Mouse (Mus musculus) embryonic facial prominence, embryonic 11.5 days (tissue): ENCODE measurements at regions not wholly inside any gene's neighbourhood (a gene's known extent, or its start where the extent isn't known, plus 50 kb on each side); places are given as distances from the start of the nearest gene placed in this dataset.
A peak's percentile ranks its signal among the peaks of the same experiment; 100 is the strongest.
"Not testable (repeated sequence)": the region's sequence is repeated elsewhere in the genome, so short reads cannot be mapped to it uniquely, and the experiment has no call there.

Experiments
- ATAC-seq: fragments of 200-750 bp; cut with Nextera tagmentation; replicated peaks from 2 replicates; pipeline ENCODE4 v1.8.0; 2017; ENCODE audit warnings: low read depth; ENCODE audit not compliant: insufficient number of reproducible peaks, low FRiP score, low TSS enrichment
- DNase-seq: peaks from one replicate; pipeline ENCODE4 v3.0.0-alpha.2; 2015; ENCODE audit warnings: low spot score
- H3K27ac ChIP-seq: fragments of 300-500 bp; sonication (generic); replicated peaks from 2 replicates; pipeline ENCODE4 v1.5.1; 2014; ENCODE audit warnings: mild to moderate bottlenecking, low read depth, low read length, control low read depth
- H3K27me3 ChIP-seq: fragments of 300-500 bp; sonication (generic); 2 replicates; pipeline ENCODE4 v1.6.1; 2014; ENCODE audit warnings: mild to moderate bottlenecking, low read length, moderate library complexity, mixed read lengths; ENCODE audit not compliant: control insufficient read depth, insufficient read depth
- H3K36me3 ChIP-seq: fragments of 300-500 bp; sonication (generic); replicated peaks from 2 replicates; pipeline ENCODE4 v1.6.1; 2014; ENCODE audit warnings: low read depth, mild to moderate bottlenecking, low read length, moderate library complexity, mixed read lengths; ENCODE audit not compliant: control insufficient read depth, insufficient read depth
- H3K4me1 ChIP-seq: fragments of 300-500 bp; sonication (generic); 2 replicates; pipeline ENCODE4 v1.6.1; 2014; ENCODE audit warnings: low read length, mixed read lengths; ENCODE audit not compliant: control insufficient read depth, insufficient read depth
- H3K4me2 ChIP-seq: fragments of 300-500 bp; sonication (generic); 2 replicates; pipeline ENCODE4 v1.6.1; 2014; ENCODE audit warnings: low read depth, mild to moderate bottlenecking, control low read depth, low read length, moderate library complexity
- H3K4me3 ChIP-seq: fragments of 300-500 bp; sonication (generic); 2 replicates; pipeline ENCODE4 v1.5.1; 2014; ENCODE audit warnings: low read depth, low read length, control low read depth
- H3K9ac ChIP-seq: fragments of 300-500 bp; sonication (generic); replicated peaks from 2 replicates; pipeline ENCODE4 v1.6.1; 2014; ENCODE audit warnings: mild to moderate bottlenecking, control low read depth, low read length
- H3K9me3 ChIP-seq: fragments of 300-500 bp; sonication (generic); replicated peaks from 2 replicates; pipeline ENCODE4 v1.6.1; 2016; ENCODE audit warnings: mild to moderate bottlenecking, low read length, inconsistent platforms, mixed read lengths; ENCODE audit not compliant: control insufficient read depth
- WGBS: fragments of 180-500 bp; shearing (Covaris S2); extraction: QIAGEN DNeasy Blood & Tissue Kit; methylation state at CpG from one replicate; pipeline ENCODE4 v1.1.7; 2014; 5-methylcytosine and 5-hydroxymethylcytosine counted together

- no peak overlapping the region for H3K4me2 ChIP-seq
- no peak overlapping the region for H3K9ac ChIP-seq
- WGBS = 83% methylated on average over 2 of the region's 2 CpGs
- H3K27me3 ChIP-seq = no peaks in the 10 kb centered on the region
- no peaks in the 10 kb centered on the region for H3K36me3 ChIP-seq
- H3K9me3 ChIP-seq = no peaks in the 10 kb centered on the region
- no peak overlapping the region for H3K27ac ChIP-seq
- DNase-seq = no peak
- ATAC-seq = no peak
- H3K4me1 ChIP-seq = no peaks in the 10 kb centered on the region
- H3K4me3 ChIP-seq = no peak overlapping the region
Observed at GRCm38 (mm10) chr15:32749971-32750370, 505.4 kb downstream of the Sema5a start.

DNA sequence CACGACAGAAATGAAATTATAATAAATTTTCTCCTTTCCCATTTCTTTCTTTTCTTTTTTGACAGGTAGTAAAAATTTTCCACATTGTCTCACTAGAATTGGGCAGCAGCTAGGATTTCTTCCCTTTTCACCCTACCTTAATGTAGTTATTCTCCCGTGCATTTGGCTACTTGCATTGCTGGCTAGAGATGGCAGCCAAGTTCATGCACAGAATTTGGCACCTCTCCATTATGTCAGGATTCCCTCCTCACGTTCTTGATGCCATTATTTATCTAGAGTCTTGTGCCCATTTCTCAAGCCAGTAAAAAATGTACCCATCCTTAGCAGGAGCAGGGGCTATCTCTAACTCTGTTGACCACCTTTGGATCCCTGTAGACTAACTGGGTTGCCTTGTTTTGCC, 507.4 kb downstream of the Sema5a start:
- Histone ChIP-seq H3K36me3 (no peaks in the 10 kb centered on the region), H3K9me3 (no peaks in the 10 kb centered on the region), H3K27ac (no peak overlapping the region), H3K4me2 (no peak overlapping the region), H3K4me3 (no peak overlapping the region), H3K27me3 (no peaks in the 10 kb centered on the region), H3K4me1 (no peaks in the 10 kb centered on the region), H3K9ac (no peak overlapping the region)
- WGBS = 72% methylated on average over 3 of the region's 3 CpGs
- no peak for ATAC-seq
- DNase-seq = no peak

GRCm38 (mm10) chr15:32760141-32760540, 515.5 kb downstream of the Sema5a start:
- Histone ChIP-seq H3K27ac (no peak overlapping the region), H3K9ac (no peak overlapping the region), H3K4me1 (no peaks in the 10 kb centered on the region), H3K36me3 (no peaks in the 10 kb centered on the region), H3K4me2 (no peak overlapping the region), H3K4me3 (no peak overlapping the region), H3K27me3 (no peaks in the 10 kb centered on the region), H3K9me3 (no peaks in the 10 kb centered on the region)
- 82% methylated on average over 3 of the region's 3 CpGs for WGBS
- DNase-seq (no peak), ATAC-seq (no peak)

DNA sequence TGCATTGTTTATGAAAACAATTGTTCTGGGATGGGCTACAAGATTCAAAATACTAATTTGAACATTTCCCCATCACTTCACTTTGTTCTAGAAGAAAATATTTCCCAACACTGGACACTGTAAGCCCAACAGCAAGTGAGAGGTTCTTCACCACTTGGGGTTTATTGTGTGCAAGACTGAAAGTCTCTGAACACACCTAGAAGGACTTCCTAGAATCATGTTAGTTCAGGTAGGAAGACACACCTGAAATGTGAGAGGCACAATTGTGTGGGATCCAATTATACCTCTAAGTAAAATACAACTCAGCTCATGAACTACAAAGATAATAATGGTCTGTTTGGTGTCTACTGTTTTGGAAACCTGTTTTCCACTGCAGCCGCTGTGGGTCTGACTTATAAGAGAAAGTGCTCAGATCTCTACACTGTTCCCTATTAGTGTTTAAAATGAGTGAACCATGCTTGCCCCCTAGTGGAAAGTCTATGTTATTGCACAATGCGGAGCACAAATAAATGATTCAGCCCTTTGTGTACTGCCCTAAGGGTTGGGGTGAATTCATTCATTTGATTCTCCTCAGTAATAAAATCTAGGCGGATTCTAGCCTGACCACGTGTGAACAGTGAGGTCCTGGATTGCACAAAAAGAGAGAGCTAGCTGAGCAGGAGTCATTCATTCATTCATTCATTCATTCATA, 521.5 kb downstream of the Sema5a start:
- WGBS = 13% methylated on average over 4 of the region's 4 CpGs
- peak; percentile 52; the same call in 1 of the 2 replicates for ATAC-seq
- H3K27me3 ChIP-seq = no peaks in the 10 kb centered on the region
- peak; percentile 78 for DNase-seq
- H3K27ac ChIP-seq = no peak overlapping the region
- H3K9ac ChIP-seq = no peak overlapping the region
- H3K4me3 ChIP-seq = no peak overlapping the region
- H3K4me1 ChIP-seq = no peaks in the 10 kb centered on the region
- no peak overlapping the region for H3K4me2 ChIP-seq
- no peaks in the 10 kb centered on the region for H3K36me3 ChIP-seq
- no peaks in the 10 kb centered on the region for H3K9me3 ChIP-seq

DNA sequence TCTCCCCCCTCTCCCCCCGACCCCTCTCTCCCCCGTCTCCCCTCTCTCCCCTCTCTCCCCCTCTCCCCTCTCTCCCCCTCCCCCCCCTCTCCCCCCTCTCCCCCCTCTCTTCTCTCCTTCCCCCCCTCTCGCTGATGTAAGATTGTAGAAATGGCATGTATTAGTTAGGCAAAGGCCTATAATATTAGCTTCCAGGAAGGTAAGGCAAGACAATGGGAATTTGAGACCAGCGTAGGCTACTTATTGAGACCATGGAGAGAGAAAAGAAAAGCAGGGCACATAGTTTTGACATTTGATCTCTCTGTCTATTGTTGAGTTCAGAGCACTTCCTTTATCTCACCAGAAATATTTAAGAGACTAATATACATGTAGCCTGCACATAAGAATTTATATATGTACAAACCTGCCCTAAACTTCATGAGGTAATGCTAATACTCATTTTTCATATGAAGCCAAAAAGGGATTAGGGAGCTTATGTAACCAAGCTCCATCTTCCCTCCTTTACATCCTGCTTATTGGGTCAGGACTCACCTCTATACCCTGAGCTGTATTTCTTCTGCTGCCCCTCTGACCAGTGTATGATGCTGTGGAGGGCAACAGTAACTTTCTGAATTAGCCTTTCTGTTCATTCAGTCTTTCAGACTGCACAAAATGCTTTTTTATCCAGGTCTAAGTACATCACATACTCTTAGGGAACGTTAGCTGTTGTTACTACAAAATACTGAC, 522.3 kb downstream of the Sema5a start:
- Histone ChIP-seq H3K9ac (no peak overlapping the region), H3K9me3 (no peaks in the 10 kb centered on the region), H3K27ac (no peak overlapping the region), H3K27me3 (no peaks in the 10 kb centered on the region), H3K4me2 (no peak overlapping the region), H3K36me3 (no peaks in the 10 kb centered on the region), H3K4me3 (no peak overlapping the region), H3K4me1 (no peaks in the 10 kb centered on the region)
- no peak for DNase-seq
- ATAC-seq = peak; percentile 44; the same call in 1 of the 2 replicates
- 64% methylated on average over 2 of the region's 5 CpGs for WGBS

DNA sequence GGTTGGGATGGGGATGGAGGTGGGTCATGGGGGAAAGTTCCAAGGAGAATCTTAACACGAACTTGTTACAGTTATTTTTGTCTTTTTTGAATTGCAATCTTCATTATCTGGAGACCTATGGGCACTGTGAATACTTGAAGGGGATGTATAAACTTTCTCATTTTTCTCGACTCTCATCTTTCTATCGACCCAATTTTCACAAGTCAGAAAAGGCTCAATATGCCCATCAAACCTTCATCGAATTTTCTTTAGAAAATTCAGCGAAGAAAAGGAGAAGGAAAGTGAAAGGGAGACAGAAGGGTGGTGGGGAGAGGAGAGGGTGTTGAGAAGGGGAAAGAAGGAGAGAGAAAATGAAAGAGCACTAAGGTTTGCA, 533.6 kb downstream of the Sema5a start:
- not testable (repeated sequence) for H3K9ac ChIP-seq, H3K4me1 ChIP-seq, H3K9me3 ChIP-seq, H3K4me2 ChIP-seq, H3K27ac ChIP-seq, H3K27me3 ChIP-seq, DNase-seq, ATAC-seq, H3K36me3 ChIP-seq
- 27% methylated on average over 5 of the region's 5 CpGs for WGBS
- 0 out of 2 replicates have a peak overlapping the region, but pooled peaks have one; percentile 45 for H3K4me3 ChIP-seq

DNA sequence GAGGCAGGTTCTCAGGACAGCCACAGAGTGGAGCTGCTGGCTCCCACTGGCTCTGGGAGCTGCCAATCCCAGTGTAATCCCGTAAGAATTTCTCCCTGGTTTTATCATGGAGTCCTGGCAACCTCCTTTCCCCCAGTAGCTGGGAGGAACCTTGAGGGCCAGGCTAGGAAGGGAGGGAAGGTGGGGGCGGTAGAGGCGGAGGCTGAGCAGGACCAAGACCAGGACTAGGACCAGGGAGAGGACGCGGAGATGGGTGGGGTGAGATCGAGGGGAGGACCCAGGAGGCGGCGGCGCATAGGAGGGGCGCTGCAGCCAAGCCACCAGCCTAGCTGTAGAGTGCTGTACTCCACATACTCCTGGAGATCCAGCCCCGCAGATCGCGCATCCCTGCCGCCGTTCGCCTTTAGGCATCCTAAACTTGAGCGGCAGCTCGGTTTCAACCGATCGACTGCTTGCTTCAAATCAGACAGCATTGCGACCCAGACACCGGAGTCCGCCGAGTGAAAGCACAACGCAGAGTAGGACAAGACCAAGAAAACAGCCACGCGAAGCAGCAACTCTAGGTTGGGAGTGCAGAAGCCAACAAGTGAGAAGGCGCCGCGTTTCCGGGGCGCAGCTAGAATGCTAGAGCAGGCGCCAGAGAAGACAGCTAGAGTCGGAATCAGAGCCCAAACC, 534.1 kb downstream of the Sema5a start:
- peak; percentile 74 for DNase-seq
- not testable (repeated sequence) for H3K9me3 ChIP-seq, H3K4me1 ChIP-seq, H3K36me3 ChIP-seq, H3K27me3 ChIP-seq, H3K27ac ChIP-seq
- WGBS = 3% methylated on average over 33 of the region's 34 CpGs
- Histone ChIP-seq H3K4me2 (peak overlapping the region; percentile 63), H3K9ac (peak overlapping the region; percentile 61), H3K4me3 (peak overlapping the region; percentile 45)
- peak; percentile 98 for ATAC-seq

DNA sequence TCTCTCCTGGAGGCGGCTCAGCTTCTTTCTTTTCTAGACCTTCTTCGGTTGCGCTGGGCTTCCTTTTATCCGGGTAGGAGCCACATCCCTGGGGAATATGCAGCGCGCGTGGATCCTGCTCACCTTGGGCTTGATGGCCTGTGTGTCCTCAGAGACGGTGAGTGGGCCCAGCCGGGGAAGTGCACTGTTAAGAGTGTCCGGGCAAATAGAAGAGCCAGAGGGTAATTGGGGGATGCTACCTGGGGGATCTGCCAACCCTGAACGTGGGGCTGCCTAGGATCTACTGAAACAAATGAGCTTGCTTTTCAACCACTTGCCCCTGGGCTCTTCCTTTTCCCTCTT, 534.6 kb downstream of the Sema5a start:
- Histone ChIP-seq H3K4me2 (peak overlapping the region; percentile 63), H3K4me3 (peak overlapping the region; percentile 45), H3K9ac (peak overlapping the region; percentile 61)
- DNase-seq, H3K9me3 ChIP-seq, H3K27me3 ChIP-seq, H3K4me1 ChIP-seq, H3K36me3 ChIP-seq, H3K27ac ChIP-seq: not testable (repeated sequence)
- 0 out of 2 replicates have a peak, but pooled peaks have one; percentile 14 for ATAC-seq
- WGBS = 5% methylated on average over 11 of the region's 11 CpGs
